Mouse (Mus musculus) forebrain, embryonic 12.5 days (tissue): ENCODE measurements around the gene Gnb1. TPM values are rescaled to one million over a fixed set of nuclear protein-coding genes. Genes with fewer than 3 reads are reported as not detected.

ENCODE experiments used
- ATAC-seq: fragments of 200-750 bp; cut with Nextera tagmentation; 2 replicates; pipeline ENCODE4 v1.8.0; 2017; ENCODE audit warnings: moderate TSS enrichment; ENCODE audit not compliant: low FRiP score
- H3K27ac ChIP-seq: fragments of 300-500 bp; sonication (generic); 2 replicates; pipeline ENCODE4 v1.5.1; 2016; ENCODE audit warnings: mild to moderate bottlenecking
- H3K27me3 ChIP-seq: fragments of 300-500 bp; sonication (generic); 2 replicates; pipeline ENCODE4 v1.6.1; 2016; ENCODE audit warnings: mild to moderate bottlenecking
- H3K36me3 ChIP-seq: fragments of 300-500 bp; sonication (generic); replicated peaks from 2 replicates; pipeline ENCODE4 v1.6.1; 2016; ENCODE audit warnings: mild to moderate bottlenecking
- H3K4me1 ChIP-seq: fragments of 300-500 bp; sonication (generic); 2 replicates; pipeline ENCODE4 v1.6.1; 2016
- H3K4me2 ChIP-seq: fragments of 300-500 bp; sonication (generic); 2 replicates; pipeline ENCODE4 v1.6.1; 2016; ENCODE audit warnings: mild to moderate bottlenecking, moderate library complexity
- H3K4me3 ChIP-seq: fragments of 300-500 bp; sonication (generic); replicated peaks from 2 replicates; pipeline ENCODE4 v1.5.1; 2016; ENCODE audit warnings: mild to moderate bottlenecking
- H3K9ac ChIP-seq: fragments of 300-500 bp; sonication (generic); 2 replicates; pipeline ENCODE4 v1.6.1; 2016; ENCODE audit warnings: mild to moderate bottlenecking
- H3K9me3 ChIP-seq: fragments of 300-500 bp; sonication (generic); 2 replicates; pipeline ENCODE4 v1.6.1; 2016
- WGBS: fragments of 180-500 bp; shearing (Covaris S2); methylation state at CpG from one replicate; pipeline ENCODE4 v1.1.7; 2016; 5-methylcytosine and 5-hydroxymethylcytosine counted together
- polyA plus RNA-seq: library from polyadenylated mRNA; unstranded; fragments of >200 nt; fragmentation: Nextera tagmentation; extraction: Ambion mirVana; gene quantifications from 2 replicates; pipeline ENCODE4 v1.2.1, GENCODE M21; 2016

Gene Gnb1
- polyA plus RNA-seq, 1 experiment from 2014 or later: 667 TPM

GRCm38 (mm10) chr4:155488232-155489025 is 2.7 kb upstream of the Gnb1 start:
- Histone ChIP-seq H3K4me3 (no peak overlapping the region), H3K36me3 (no peaks in the 10 kb centered on the region), H3K9ac (peak overlapping the region; percentile 21; the same call in 1 of the 2 replicates), H3K4me1 (peaks cover 28% of the 10 kb centered on the region), H3K4me2 (no peak overlapping the region), H3K27me3 (no peaks in the 10 kb centered on the region), H3K9me3 (no peaks in the 10 kb centered on the region), H3K27ac (no peak overlapping the region; the same call in 1 of the 2 replicates)
- WGBS: 84% methylated on average over 8 of the region's 8 CpGs
- ATAC-seq: no peak; the same call in 1 of the 2 replicates

GRCm38 (mm10) chr4:155489101-155489970 is 1.8 kb upstream of the Gnb1 start:
- Histone ChIP-seq H3K4me3 (no peak overlapping the region), H3K27me3 (no peaks in the 10 kb centered on the region), H3K9me3 (no peaks in the 10 kb centered on the region), H3K27ac (no peak overlapping the region), H3K36me3 (no peaks in the 10 kb centered on the region), H3K4me1 (peaks cover 37% of the 10 kb centered on the region), H3K4me2 (no peak overlapping the region), H3K9ac (no peak overlapping the region)
- no peak for ATAC-seq
- 84% methylated on average over 9 of the region's 9 CpGs for WGBS

GRCm38 (mm10) chr4:155490456-155490855 is 705 bp upstream of the Gnb1 start:
- Histone ChIP-seq H3K9ac (peak overlapping the region; percentile 98), H3K27ac (peak overlapping the region; percentile 92), H3K4me3 (peak overlapping the region; percentile 69), H3K4me1 (peaks cover 47% of the 10 kb centered on the region), H3K36me3 (no peaks in the 10 kb centered on the region), H3K27me3 (no peaks in the 10 kb centered on the region), H3K9me3 (no peaks in the 10 kb centered on the region), H3K4me2 (peak overlapping the region; percentile 77)
- WGBS: 24% methylated on average over 5 of the region's 5 CpGs
- no peak for ATAC-seq

- Histone ChIP-seq H3K4me3 (peak overlapping the region; percentile 69), H3K4me2 (peak overlapping the region; percentile 77), H3K9ac (peak overlapping the region; percentile 98), H3K4me1 (peaks cover 52% of the 10 kb centered on the region), H3K27ac (peak overlapping the region; percentile 92), H3K27me3 (no peaks in the 10 kb centered on the region), H3K9me3 (no peaks in the 10 kb centered on the region), H3K36me3 (no peaks in the 10 kb centered on the region)
- under 1% methylated on average over 54 of the region's 54 CpGs for WGBS
- peak; percentile 66 for ATAC-seq
Observed at GRCm38 (mm10) chr4:155491529-155492130, 469 bp downstream of the Gnb1 start.

- Histone ChIP-seq H3K27ac (peak overlapping the region; percentile 92), H3K36me3 (no peaks in the 10 kb centered on the region), H3K4me2 (peak overlapping the region; percentile 77), H3K4me3 (peak overlapping the region; percentile 69), H3K27me3 (no peaks in the 10 kb centered on the region), H3K9ac (peak overlapping the region; percentile 98), H3K4me1 (peaks cover 52% of the 10 kb centered on the region), H3K9me3 (no peaks in the 10 kb centered on the region)
- under 1% methylated on average over 51 of the region's 51 CpGs for WGBS
- ATAC-seq: peak; percentile 49
Observed at GRCm38 (mm10) chr4:155492131-155492633, 1.0 kb downstream of the Gnb1 start.

- Histone ChIP-seq H3K9ac (no peak overlapping the region), H3K4me2 (no peak overlapping the region)
Observed at GRCm38 (mm10) chr4:155494891-155495290, 3.7 kb downstream of the Gnb1 start.

GRCm38 (mm10) chr4:155497963-155498362 is 6.8 kb downstream of the Gnb1 start:
- Histone ChIP-seq H3K27me3 (no peaks in the 10 kb centered on the region), H3K4me3 (no peak overlapping the region), H3K4me2 (no peak overlapping the region), H3K27ac (no peak overlapping the region), H3K9ac (no peak overlapping the region), H3K9me3 (no peaks in the 10 kb centered on the region), H3K4me1 (peaks cover 33% of the 10 kb centered on the region), H3K36me3 (no peaks in the 10 kb centered on the region)
- WGBS: 82% methylated on average over 3 of the region's 3 CpGs
- ATAC-seq: no peak

More at GRCm38 (mm10) chr4:155494891-155495290, 3.7 kb downstream of the Gnb1 start:
- Histone ChIP-seq H3K27me3 (no peaks in the 10 kb centered on the region), H3K36me3 (no peaks in the 10 kb centered on the region), H3K4me3 (no peak overlapping the region), H3K9me3 (no peaks in the 10 kb centered on the region), H3K27ac (no peak overlapping the region), H3K4me1 (peaks cover 40% of the 10 kb centered on the region)
- WGBS: 81% methylated on average over 4 of the region's 4 CpGs
- no peak for ATAC-seq

GRCm38 (mm10) chr4:155501126-155501525 is 10.0 kb downstream of the Gnb1 start:
- no peak overlapping the region for H3K4me2 ChIP-seq
- WGBS: 76% methylated on average over 2 of the region's 2 CpGs
- H3K9me3 ChIP-seq: no peaks in the 10 kb centered on the region
- peaks cover 16% of the 10 kb centered on the region for H3K4me1 ChIP-seq
- H3K9ac ChIP-seq: no peak overlapping the region
- peaks cover 4% of the 10 kb centered on the region; the same call in 1 of the 2 replicates for H3K36me3 ChIP-seq
- no peak overlapping the region for H3K4me3 ChIP-seq
- no peak for ATAC-seq
- H3K27me3 ChIP-seq: no peaks in the 10 kb centered on the region
- no peak overlapping the region for H3K27ac ChIP-seq

GRCm38 (mm10) chr4:155505067-155505466 is 13.9 kb downstream of the Gnb1 start:
- Histone ChIP-seq H3K36me3 (peaks cover 4% of the 10 kb centered on the region; the same call in 1 of the 2 replicates), H3K27me3 (no peaks in the 10 kb centered on the region), H3K9me3 (no peaks in the 10 kb centered on the region), H3K27ac (no peak overlapping the region), H3K4me2 (no peak overlapping the region), H3K4me1 (peaks cover 16% of the 10 kb centered on the region), H3K9ac (no peak overlapping the region), H3K4me3 (no peak overlapping the region)
- no peak for ATAC-seq
- WGBS: 73% methylated on average over 8 of the region's 8 CpGs

- no peak overlapping the region for H3K4me2 ChIP-seq
- H3K27ac ChIP-seq: no peak overlapping the region
- H3K36me3 ChIP-seq: peaks cover 4% of the 10 kb centered on the region; the same call in 1 of the 2 replicates
- peaks cover 18% of the 10 kb centered on the region for H3K4me1 ChIP-seq
- no peak overlapping the region for H3K9ac ChIP-seq
- no peaks in the 10 kb centered on the region for H3K9me3 ChIP-seq
- no peak for ATAC-seq
- WGBS: 89% methylated on average over 5 of the region's 5 CpGs
- no peak overlapping the region for H3K4me3 ChIP-seq
- no peaks in the 10 kb centered on the region for H3K27me3 ChIP-seq
Observed at GRCm38 (mm10) chr4:155505671-155506295, 14.6 kb downstream of the Gnb1 start.

GRCm38 (mm10) chr4:155508614-155509013 is 17.5 kb downstream of the Gnb1 start:
- H3K27ac ChIP-seq: no peak overlapping the region
- ATAC-seq: no peak
- H3K4me3 ChIP-seq: no peak overlapping the region
- 89% methylated on average over 4 of the region's 4 CpGs for WGBS
- no peaks in the 10 kb centered on the region for H3K9me3 ChIP-seq
- no peaks in the 10 kb centered on the region for H3K27me3 ChIP-seq
- no peak overlapping the region for H3K9ac ChIP-seq
- no peaks in the 10 kb centered on the region; the same call in 1 of the 2 replicates for H3K36me3 ChIP-seq
- H3K4me1 ChIP-seq: peaks cover 17% of the 10 kb centered on the region
- no peak overlapping the region for H3K4me2 ChIP-seq
